Mouse (Mus musculus) small intestine, adult 2 months (tissue): Measurements from ENCODE around the gene Mmrn2. TPM values are rescaled to one million over a fixed set of nuclear protein-coding genes. Genes with fewer than 3 reads are reported as not detected.

Source experiments
- H3K27ac ChIP-seq: fragments of 200-500 bp; 2 replicates; pipeline ENCODE4 v1.5.1; 2012; ENCODE audit warnings: low read depth, low read length, control low read depth, inconsistent platforms; ENCODE audit not compliant: insufficient read depth
- H3K27me3 ChIP-seq: fragments of 200-500 bp; 2 replicates; pipeline ENCODE4 v1.6.1; 2012; ENCODE audit warnings: mild to moderate bottlenecking, moderate library complexity, low read length, inconsistent platforms; ENCODE audit not compliant: control insufficient read depth, insufficient read depth
- H3K36me3 ChIP-seq: fragments of 200-500 bp; 2 replicates; pipeline ENCODE4 v1.6.1; 2012; ENCODE audit warnings: mild to moderate bottlenecking, low read length, control low read depth, inconsistent platforms; ENCODE audit not compliant: control insufficient read depth, insufficient read depth
- H3K4me1 ChIP-seq: fragments of 200-500 bp; 2 replicates; pipeline ENCODE4 v1.6.1; 2012; ENCODE audit warnings: low read length, inconsistent platforms, mixed read lengths; ENCODE audit not compliant: control insufficient read depth, insufficient read depth, insufficient read length
- H3K4me3 ChIP-seq: fragments of 200-500 bp; 2 replicates; pipeline ENCODE4 v1.5.1; 2012; ENCODE audit warnings: low read depth, mild to moderate bottlenecking, control low read depth, inconsistent platforms, low read length, moderate library complexity
- CTCF ChIP-seq: fragments of 200-500 bp; IDR thresholded peaks from 2 replicates; pipeline ENCODE4 v1.5.1; 2012; ENCODE audit warnings: low read depth, mild to moderate bottlenecking, control low read depth, inconsistent platforms, low read length, moderate library complexity, mixed read lengths; ENCODE audit not compliant: insufficient replicate concordance, insufficient read length; ENCODE audit errors: extremely low read depth
- POLR2A ChIP-seq: fragments of 200-500 bp; IDR thresholded peaks from 2 replicates; pipeline ENCODE4 v1.6.1; 2012; ENCODE audit warnings: low read depth, mild to moderate bottlenecking, control low read depth, inconsistent platforms, low read length, moderate library complexity
- WGBS: fragments of 180-500 bp; shearing (Covaris S2); methylation state at CpG from one replicate; pipeline ENCODE4 v1.1.7; 2018; 5-methylcytosine and 5-hydroxymethylcytosine counted together
- polyA plus RNA-seq: library from polyadenylated mRNA; depleted of rRNA; stranded (reverse); fragments of >200 nt; gene quantifications from 2 replicates; pipeline ENCODE4 v1.2.3, GENCODE M21; 2012; rRNA removed

Mmrn2 gene
- polyA plus RNA-seq: 3.5 and 5.5 TPM in 2 replicates

- TF ChIP-seq POLR2A: no peak
- no peak for TF ChIP-seq CTCF
- H3K4me3 ChIP-seq: peak within 1 kb of the TSS; percentile 41
These were observed at the start of gene Mmrn2 for GRCm38 (mm10) chr14:34375415-34375904. Gene Mmrn2 (plus strand): TSS chr14:34375465.

GRCm38 (mm10) chr14:34326606-34327005 is 48.7 kb upstream of the Mmrn2 start:
- no peak overlapping the region for H3K27ac ChIP-seq
- TF ChIP-seq CTCF (no peak), POLR2A (no peak)
- WGBS: 88% methylated on average over 3 of the region's 3 CpGs
- no peaks in the 10 kb centered on the region for H3K27me3 ChIP-seq
- no peak overlapping the region for H3K4me3 ChIP-seq
- no peaks in the 10 kb centered on the region for H3K4me1 ChIP-seq
- peaks cover 69% of the 10 kb centered on the region for H3K36me3 ChIP-seq

More at GRCm38 (mm10) chr14:34375415-34375904, at the start of gene Mmrn2:
- Histone ChIP-seq H3K27ac (0 out of 2 replicates have a peak within 1 kb of the TSS, but pooled peaks have one; percentile 12), H3K36me3 (no peaks in the 10 kb centered on the region), H3K27me3 (no peaks in the 10 kb centered on the region), H3K4me1 (no peaks in the 10 kb centered on the region)
- WGBS: 84% methylated on average over 13 of the region's 13 CpGs

GRCm38 (mm10) chr14:34327618-34328017 is 47.6 kb upstream of the Mmrn2 start:
- Histone ChIP-seq H3K36me3 (peaks cover 73% of the 10 kb centered on the region), H3K27ac (no peak overlapping the region), H3K27me3 (no peaks in the 10 kb centered on the region), H3K4me3 (no peak overlapping the region), H3K4me1 (no peaks in the 10 kb centered on the region)
- WGBS: 50% methylated on average over 1 of the region's 1 CpGs
- TF ChIP-seq POLR2A (no peak), CTCF (no peak)

GRCm38 (mm10) chr14:34330657-34331158 is 44.6 kb upstream of the Mmrn2 start:
- Histone ChIP-seq H3K36me3 (peaks cover 69% of the 10 kb centered on the region), H3K27me3 (no peaks in the 10 kb centered on the region), H3K27ac (no peak overlapping the region), H3K4me1 (no peaks in the 10 kb centered on the region), H3K4me3 (no peak overlapping the region)
- 93% methylated on average over 9 of the region's 9 CpGs for WGBS
- TF ChIP-seq POLR2A (no peak), CTCF (no peak)

- no peaks in the 10 kb centered on the region for H3K4me1 ChIP-seq
These were observed 43.4 kb upstream of the Mmrn2 start for GRCm38 (mm10) chr14:34331886-34332285.

GRCm38 (mm10) chr14:34332476-34332875 is 42.8 kb upstream of the Mmrn2 start:
- H3K4me3 ChIP-seq: no peak overlapping the region
- WGBS: 93% methylated on average over 5 of the region's 5 CpGs
- H3K36me3 ChIP-seq: peaks cover 71% of the 10 kb centered on the region
- no peak for TF ChIP-seq CTCF
- TF ChIP-seq POLR2A: no peak
- no peaks in the 10 kb centered on the region for H3K27me3 ChIP-seq
- H3K27ac ChIP-seq: no peak overlapping the region
- H3K4me1 ChIP-seq: no peaks in the 10 kb centered on the region

More at GRCm38 (mm10) chr14:34331886-34332285, 43.4 kb upstream of the Mmrn2 start:
- WGBS: 79% methylated on average over 3 of the region's 3 CpGs
- Histone ChIP-seq H3K36me3 (peaks cover 70% of the 10 kb centered on the region), H3K27ac (no peak overlapping the region), H3K4me3 (no peak overlapping the region), H3K27me3 (no peaks in the 10 kb centered on the region)
- no peak for TF ChIP-seq CTCF
- no peak for TF ChIP-seq POLR2A

- H3K27me3 ChIP-seq: no peaks in the 10 kb centered on the region
- no peak overlapping the region for H3K4me3 ChIP-seq
- WGBS: 69% methylated on average over 1 of the region's 1 CpGs
- H3K27ac ChIP-seq: no peak overlapping the region
- no peaks in the 10 kb centered on the region for H3K4me1 ChIP-seq
- TF ChIP-seq POLR2A (no peak), CTCF (no peak)
- peaks cover 76% of the 10 kb centered on the region for H3K36me3 ChIP-seq
These were observed 35.8 kb upstream of the Mmrn2 start for GRCm38 (mm10) chr14:34339446-34339845.
